Mouse (Mus musculus) lung, postnatal 0 days (tissue): ENCODE data around the gene Esrrg. TPM values are rescaled to one million over a fixed set of nuclear protein-coding genes. Genes with fewer than 3 reads are reported as not detected.

Experiments used
- ATAC-seq: fragments of 200-750 bp; cut with Nextera tagmentation; 2 replicates; pipeline ENCODE4 v1.8.0; 2017; ENCODE audit warnings: moderate library complexity
- DNase-seq: peaks from one replicate; pipeline ENCODE4 v3.0.0-alpha.2; 2016; ENCODE audit warnings: low spot score
- H3K27ac ChIP-seq: fragments of 300-500 bp; sonication (generic); 2 replicates; pipeline ENCODE4 v1.5.1; 2014; ENCODE audit warnings: antibody characterized with exemption, mild to moderate bottlenecking, low read length, mixed read lengths
- H3K27me3 ChIP-seq: fragments of 300-500 bp; sonication (generic); replicated peaks from 2 replicates; pipeline ENCODE4 v1.6.1; 2014; ENCODE audit warnings: low read length, mixed read lengths; ENCODE audit not compliant: insufficient read depth
- H3K36me3 ChIP-seq: fragments of 300-500 bp; sonication (generic); 2 replicates; pipeline ENCODE4 v1.6.1; 2014; ENCODE audit warnings: low read length, mixed read lengths; ENCODE audit not compliant: insufficient read depth
- H3K4me1 ChIP-seq: fragments of 300-500 bp; sonication (generic); 2 replicates; pipeline ENCODE4 v1.6.1; 2014; ENCODE audit warnings: antibody characterized with exemption, low read depth, low read length, mixed read lengths; ENCODE audit not compliant: insufficient read depth
- H3K4me2 ChIP-seq: fragments of 300-500 bp; sonication (generic); replicated peaks from 2 replicates; pipeline ENCODE4 v1.6.1; 2014; ENCODE audit warnings: low read depth, mild to moderate bottlenecking, low read length, moderate library complexity, mixed read lengths
- H3K4me3 ChIP-seq: fragments of 300-500 bp; sonication (generic); 2 replicates; pipeline ENCODE4 v1.5.1; 2014; ENCODE audit warnings: low read depth, low read length
- H3K9ac ChIP-seq: fragments of 300-500 bp; sonication (generic); replicated peaks from 2 replicates; pipeline ENCODE4 v1.6.1; 2014; ENCODE audit warnings: low read depth, mild to moderate bottlenecking
- H3K9me3 ChIP-seq: fragments of 300-500 bp; sonication (generic); 2 replicates; pipeline ENCODE4 v1.6.1; 2016; ENCODE audit warnings: low read length, mixed read lengths
- CTCF ChIP-seq: IDR thresholded peaks from 2 replicates; pipeline ENCODE4 v1.5.1; 2016; ENCODE audit warnings: antibody characterized with exemption, mild to moderate bottlenecking
- EP300 ChIP-seq: IDR thresholded peaks from 2 replicates; pipeline ENCODE4 v1.6.1; 2016; ENCODE audit warnings: antibody characterized with exemption, mild to moderate bottlenecking, control low read depth
- WGBS: fragments of 180-500 bp; shearing (Covaris S2); extraction: QIAGEN DNeasy Blood & Tissue Kit; methylation state at CpG from one replicate; pipeline ENCODE4 v1.1.7; 2014; 5-methylcytosine and 5-hydroxymethylcytosine counted together
- polyA plus RNA-seq: library from polyadenylated mRNA; unstranded; fragments of >200 nt; fragmentation: Nextera tagmentation; extraction: Ambion mirVana; gene quantifications from 2 replicates; pipeline ENCODE4 v1.2.1, GENCODE M21; 2015

Gene Esrrg
- polyA plus RNA-seq, 1 experiment from 2014 or later = 0.54 TPM

DNA sequence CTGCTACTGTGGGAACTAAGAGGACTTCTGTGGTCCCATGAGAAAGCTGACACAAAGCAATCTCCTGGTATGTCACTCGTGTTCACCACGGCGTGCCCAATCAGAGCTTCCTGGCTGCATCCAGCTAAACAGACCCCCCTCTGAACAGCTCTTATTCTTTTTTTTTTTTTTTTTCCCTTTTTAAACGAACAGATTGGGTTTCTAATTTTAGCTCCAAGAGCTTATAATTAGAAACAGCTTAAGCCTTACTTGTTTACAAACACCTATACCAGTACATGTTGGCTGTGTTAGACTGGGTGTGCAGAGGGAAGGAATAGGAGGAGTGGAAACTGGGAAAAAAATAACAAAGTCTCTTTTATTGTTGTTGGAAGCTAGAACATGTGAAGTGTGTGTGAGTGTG, 86.3 kb downstream of the Esrrg start:
- no peak overlapping the region for H3K27ac ChIP-seq
- no peaks in the 10 kb centered on the region for H3K27me3 ChIP-seq
- no peaks in the 10 kb centered on the region for H3K36me3 ChIP-seq
- ATAC-seq (no peak), DNase-seq (no peak)
- no peak for TF ChIP-seq EP300
- no peak for TF ChIP-seq CTCF
- no peak overlapping the region for H3K4me3 ChIP-seq
- no peaks in the 10 kb centered on the region for H3K4me1 ChIP-seq
- H3K9me3 ChIP-seq = no peaks in the 10 kb centered on the region
- 66% methylated on average over 4 of the region's 4 CpGs for WGBS
- H3K9ac ChIP-seq = no peak overlapping the region
- H3K4me2 ChIP-seq = no peak overlapping the region

DNA sequence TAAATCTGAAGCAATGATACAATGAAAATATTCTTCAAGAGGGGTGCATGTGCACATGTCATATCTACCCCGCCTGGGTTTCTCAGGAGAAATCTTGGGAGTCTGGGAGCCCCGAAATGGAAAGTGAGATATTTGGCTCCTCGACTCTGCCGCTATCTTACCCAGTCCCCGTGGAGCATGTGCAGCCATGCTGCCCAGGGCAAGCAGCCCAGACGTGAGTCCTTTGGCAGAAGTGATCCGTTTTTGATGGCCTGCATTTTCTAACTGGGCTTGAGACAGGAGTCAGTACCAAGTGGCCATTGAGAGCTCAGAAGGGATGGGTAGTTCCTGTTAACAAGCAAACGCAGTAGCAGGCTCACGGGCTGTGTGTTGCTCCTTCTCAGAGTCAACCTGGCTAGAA, 89.6 kb downstream of the Esrrg start:
- H3K27me3 ChIP-seq = no peaks in the 10 kb centered on the region
- TF ChIP-seq CTCF (no peak), EP300 (no peak)
- no peak overlapping the region for H3K9ac ChIP-seq
- no peaks in the 10 kb centered on the region for H3K9me3 ChIP-seq
- H3K36me3 ChIP-seq = no peaks in the 10 kb centered on the region
- ATAC-seq = no peak
- H3K27ac ChIP-seq = no peak overlapping the region
- no peak overlapping the region for H3K4me3 ChIP-seq
- 81% methylated on average over 9 of the region's 9 CpGs for WGBS
- no peak for DNase-seq
- H3K4me2 ChIP-seq = no peak overlapping the region
- H3K4me1 ChIP-seq = no peaks in the 10 kb centered on the region

DNA sequence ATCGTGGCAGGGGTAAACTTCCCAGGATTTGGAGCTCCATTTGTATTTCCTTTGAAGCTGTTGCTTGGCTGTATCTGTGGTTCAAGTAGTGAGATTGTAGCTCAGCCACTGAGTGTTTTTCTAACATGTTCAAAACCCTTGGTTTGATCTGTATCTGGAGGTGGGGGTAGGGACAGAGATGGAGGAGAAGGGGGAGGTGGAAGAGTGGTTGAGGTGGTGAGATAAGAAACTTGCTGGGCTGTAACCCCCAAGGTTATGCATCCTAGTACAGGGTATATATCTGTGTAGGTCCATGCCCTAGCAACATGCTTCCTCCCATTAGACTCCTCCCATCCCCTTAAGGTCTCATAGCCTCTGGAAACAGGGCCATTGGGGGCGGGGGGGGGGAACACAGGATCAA, 92.4 kb downstream of the Esrrg start:
- WGBS = 48% methylated on average over 2 of the region's 2 CpGs
- H3K36me3 ChIP-seq = no peaks in the 10 kb centered on the region

DNA sequence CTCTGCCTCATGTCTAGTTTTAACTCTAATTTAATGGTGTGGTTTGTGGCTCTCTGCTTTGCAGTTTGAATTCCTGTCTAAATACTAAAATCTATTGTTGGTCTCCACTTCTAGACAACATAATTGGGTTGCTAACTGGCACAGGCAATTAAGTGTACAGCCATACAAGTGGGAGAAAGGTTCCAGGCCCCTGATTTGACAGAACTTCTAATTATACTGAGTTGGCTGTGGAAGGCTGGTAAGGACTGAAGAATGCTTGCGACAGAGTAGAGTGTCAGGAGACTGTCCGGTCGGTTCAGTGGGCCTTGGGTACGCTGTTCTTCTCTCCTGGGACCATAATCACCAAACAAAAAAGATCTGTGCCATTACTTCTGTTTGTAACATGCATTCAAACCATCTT, 96.3 kb downstream of the Esrrg start:
- 86% methylated on average over 4 of the region's 4 CpGs for WGBS
- Histone ChIP-seq H3K4me3 (no peak overlapping the region), H3K4me2 (no peak overlapping the region), H3K27ac (no peak overlapping the region), H3K4me1 (no peaks in the 10 kb centered on the region), H3K9me3 (no peaks in the 10 kb centered on the region), H3K9ac (no peak overlapping the region), H3K36me3 (no peaks in the 10 kb centered on the region), H3K27me3 (no peaks in the 10 kb centered on the region)
- ATAC-seq (no peak), DNase-seq (no peak)
- TF ChIP-seq CTCF = no peak
- TF ChIP-seq EP300 = no peak

More for the DNA sequence above, 92.4 kb downstream of the Esrrg start:
- Histone ChIP-seq H3K27me3 (no peaks in the 10 kb centered on the region), H3K4me1 (no peaks in the 10 kb centered on the region), H3K4me3 (no peak overlapping the region), H3K9ac (no peak overlapping the region), H3K9me3 (no peaks in the 10 kb centered on the region), H3K4me2 (no peak overlapping the region), H3K27ac (no peak overlapping the region)
- DNase-seq (no peak), ATAC-seq (no peak)
- TF ChIP-seq CTCF = no peak
- TF ChIP-seq EP300 = no peak

DNA sequence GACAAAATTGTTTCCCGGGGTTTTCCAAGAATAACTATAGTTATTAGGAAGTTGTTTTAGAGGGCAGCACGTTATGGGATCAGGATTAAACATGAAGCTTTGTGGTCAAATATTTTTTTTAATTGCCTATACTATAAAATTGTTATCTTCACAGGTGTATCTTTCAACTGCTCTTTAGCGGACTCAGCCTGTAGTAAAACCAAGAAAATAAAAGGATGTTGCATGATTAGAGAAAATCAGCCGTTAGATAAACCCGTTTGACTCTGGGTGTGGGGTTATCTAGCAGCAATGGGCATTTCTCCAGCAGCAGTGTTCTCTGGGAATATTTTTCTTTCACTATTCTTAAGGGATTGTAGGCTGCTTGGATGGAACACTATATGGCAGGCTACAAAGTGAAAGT, 96.8 kb downstream of the Esrrg start:
- Histone ChIP-seq H3K4me2 (no peak overlapping the region), H3K27me3 (no peaks in the 10 kb centered on the region), H3K36me3 (no peaks in the 10 kb centered on the region), H3K4me3 (no peak overlapping the region), H3K27ac (no peak overlapping the region), H3K4me1 (no peaks in the 10 kb centered on the region), H3K9me3 (no peaks in the 10 kb centered on the region), H3K9ac (no peak overlapping the region)
- TF ChIP-seq EP300 (no peak), CTCF (no peak)
- DNase-seq (no peak), ATAC-seq (no peak)
- 71% methylated on average over 5 of the region's 5 CpGs for WGBS

DNA sequence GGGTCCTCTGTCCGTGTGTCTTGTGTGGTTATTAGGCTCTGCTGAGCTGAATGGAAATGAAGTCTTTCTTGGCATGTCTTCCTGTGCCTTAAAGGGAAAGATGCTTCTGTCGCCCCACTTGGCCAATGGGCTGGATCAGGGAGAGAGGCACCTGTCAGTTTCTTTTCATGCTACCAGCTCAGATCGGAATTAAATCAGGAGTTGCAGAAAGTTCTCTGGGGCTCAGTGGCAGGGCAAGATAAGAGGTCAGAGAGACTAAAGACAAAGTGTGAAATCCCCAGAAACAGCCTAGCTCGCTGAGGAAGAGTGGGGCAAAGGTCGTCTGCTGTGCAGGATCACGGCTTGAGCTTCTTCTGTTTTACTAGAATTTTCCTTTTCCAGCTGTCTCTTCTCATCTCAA, 97.5 kb downstream of the Esrrg start:
- no peak overlapping the region for H3K9ac ChIP-seq
- no peaks in the 10 kb centered on the region for H3K27me3 ChIP-seq
- no peak for TF ChIP-seq EP300
- no peak for TF ChIP-seq CTCF
- WGBS = 54% methylated on average over 6 of the region's 6 CpGs
- ATAC-seq (no peak), DNase-seq (no peak)
- H3K27ac ChIP-seq = no peak overlapping the region
- H3K4me2 ChIP-seq = no peak overlapping the region
- H3K4me3 ChIP-seq = no peak overlapping the region
- H3K9me3 ChIP-seq = no peaks in the 10 kb centered on the region
- H3K36me3 ChIP-seq = no peaks in the 10 kb centered on the region
- no peaks in the 10 kb centered on the region for H3K4me1 ChIP-seq

DNA sequence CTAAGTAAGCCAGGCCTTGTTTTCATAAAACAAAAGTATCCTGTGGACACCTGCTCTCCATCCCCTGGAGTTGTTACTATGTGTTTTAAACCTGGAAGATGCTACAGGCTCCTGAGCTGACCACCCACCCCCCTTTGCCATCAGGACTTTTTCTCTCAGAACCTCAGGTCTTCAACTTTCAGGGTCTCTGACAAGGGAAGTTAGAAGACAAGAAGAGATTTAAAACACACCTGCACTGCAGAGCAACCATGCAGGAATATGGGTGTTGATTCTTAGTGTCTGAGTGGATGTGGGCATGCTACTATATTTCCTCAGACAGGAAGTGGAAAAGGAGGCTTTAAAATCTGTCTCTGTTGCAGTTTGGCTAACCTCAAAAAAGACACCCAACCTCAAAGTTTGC, 98.6 kb downstream of the Esrrg start:
- no peak overlapping the region for H3K27ac ChIP-seq
- H3K4me1 ChIP-seq = no peaks in the 10 kb centered on the region
- no peaks in the 10 kb centered on the region for H3K9me3 ChIP-seq
- H3K4me3 ChIP-seq = no peak overlapping the region
- no peak overlapping the region for H3K4me2 ChIP-seq
- ATAC-seq = no peak
- TF ChIP-seq EP300 (no peak), CTCF (no peak)
- DNase-seq = no peak
- no peak overlapping the region for H3K9ac ChIP-seq
- H3K36me3 ChIP-seq = no peaks in the 10 kb centered on the region
- H3K27me3 ChIP-seq = no peaks in the 10 kb centered on the region
